Mouse (Mus musculus): ENCODE data around the gene Tns4.

Tns4 gene

GRCm38 (mm10) chr11:99118420-99118819 is 29.3 kb upstream of the Tns4 start:
- in situ Hi-C loops (cut with MseI, MboI): loop anchor here (5.0 kb wide), 2 partner anchors 76 to 81 kb away; partner anchors contain the start of gene Igfbp4 (in 1 of the 2)

GRCm38 (mm10) chr11:99117907-99118306 is 28.8 kb upstream of the Tns4 start:
- in situ Hi-C loops (cut with MseI, MboI): loop anchor here (5.0 kb wide), 2 partner anchors 76 to 81 kb away; partner anchors contain the start of gene Igfbp4 (in 1 of the 2)

- in situ Hi-C loops (cut with MseI, MboI): loop anchor here (5.0 kb wide), 2 partner anchors 74 to 79 kb away; partner anchors contain the start of gene Igfbp4 (in 1 of the 2)
Measured at GRCm38 (mm10) chr11:99115940-99116339, 26.8 kb upstream of the Tns4 start.

GRCm38 (mm10) chr11:99113111-99113510 is 24.0 kb upstream of the Tns4 start:
- in situ Hi-C loops (cut with MseI, MboI): no loop called here

- in situ Hi-C loops (cut with MseI, MboI): no loop called here
Measured at GRCm38 (mm10) chr11:99112700-99113099, 23.6 kb upstream of the Tns4 start.

GRCm38 (mm10) chr11:99111631-99112030 is 22.5 kb upstream of the Tns4 start:
- in situ Hi-C loops (cut with MseI, MboI): no loop called here

- in situ Hi-C loops (cut with MseI, MboI): no loop called here
Measured at GRCm38 (mm10) chr11:99111155-99111554, 22.0 kb upstream of the Tns4 start.

GRCm38 (mm10) chr11:99110370-99111110 is 21.4 kb upstream of the Tns4 start:
- in situ Hi-C loops (cut with MseI, MboI): no loop called here

- in situ Hi-C loops (cut with MseI, MboI): no loop called here
Measured at GRCm38 (mm10) chr11:99108296-99108695, 19.2 kb upstream of the Tns4 start.

- in situ Hi-C loops (cut with MseI, MboI): no loop called here
Measured at GRCm38 (mm10) chr11:99105981-99106726, 17.0 kb upstream of the Tns4 start.

- in situ Hi-C loops (cut with MseI, MboI): no loop called here
Measured at GRCm38 (mm10) chr11:99104609-99105410, 15.7 kb upstream of the Tns4 start.

- in situ Hi-C loops (cut with MseI, MboI): no loop called here
Measured at GRCm38 (mm10) chr11:99102575-99103270, 13.6 kb upstream of the Tns4 start.

GRCm38 (mm10) chr11:99101693-99102092 is 12.6 kb upstream of the Tns4 start:
- in situ Hi-C loops (cut with MseI, MboI): no loop called here

- in situ Hi-C loops (cut with MseI, MboI): no loop called here
Measured at GRCm38 (mm10) chr11:99100215-99100614, 11.1 kb upstream of the Tns4 start.

GRCm38 (mm10) chr11:99099516-99099915 is 10.4 kb upstream of the Tns4 start:
- in situ Hi-C loops (cut with MseI, MboI): no loop called here

GRCm38 (mm10) chr11:99098924-99099323 is 9.8 kb upstream of the Tns4 start:
- in situ Hi-C loops (cut with MseI, MboI): no loop called here

- in situ Hi-C loops (cut with MseI, MboI): no loop called here
Measured at GRCm38 (mm10) chr11:99096996-99097774, 8.1 kb upstream of the Tns4 start.

GRCm38 (mm10) chr11:99096417-99096816 is 7.3 kb upstream of the Tns4 start:
- in situ Hi-C loops (cut with MseI, MboI): no loop called here

GRCm38 (mm10) chr11:99095759-99096158 is 6.7 kb upstream of the Tns4 start:
- in situ Hi-C loops (cut with MseI, MboI): no loop called here

GRCm38 (mm10) chr11:99094911-99095676 is 6.0 kb upstream of the Tns4 start:
- in situ Hi-C loops (cut with MseI, MboI): no loop called here
